Mouse (Mus musculus): ENCODE data around the gene Pheta2. TPM values are rescaled to one million over a fixed set of nuclear protein-coding genes. Genes with fewer than 3 reads are reported as not detected.
"Not testable (repeated sequence)": the region's sequence is repeated elsewhere in the genome, so short reads cannot be mapped to it uniquely, and the experiment has no call there.

Gene Pheta2
- polyA plus RNA-seq, 1 experiment from 2014 or later = 13.8 TPM

DNA sequence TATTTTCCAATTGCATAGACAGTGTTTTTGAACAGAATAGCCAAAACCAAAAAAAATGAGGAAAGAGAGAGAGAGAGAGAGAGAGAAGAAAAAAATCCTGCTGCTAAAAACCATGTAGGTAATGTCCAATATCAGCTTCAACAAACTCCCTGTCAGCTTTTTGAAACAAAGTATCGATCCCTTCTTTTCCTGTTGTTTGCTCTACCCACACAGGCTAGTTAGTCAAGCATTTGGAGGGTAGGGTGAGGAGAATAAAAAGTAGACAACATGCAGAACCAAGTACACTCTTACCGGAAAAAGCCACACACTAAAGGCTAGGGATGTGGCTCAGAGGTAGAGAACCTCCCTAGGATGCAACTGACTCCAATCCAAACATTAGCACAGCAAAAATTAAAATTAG is 47.0 kb downstream of the Pheta2 start:
- DNase-seq (no peak), ATAC-seq (ENCODE audit: insufficient read depth) (no peak)
- no peaks in the 10 kb centered on the region for H3K27me3 ChIP-seq (ENCODE audit: insufficient read depth, low read length)
- H3K4me1 ChIP-seq (ENCODE audit: insufficient read depth) = no peaks in the 10 kb centered on the region
- WGBS = 78% methylated on average over 2 of the region's 2 CpGs
- H3K4me2 ChIP-seq = no peak overlapping the region
- no peaks in the 10 kb centered on the region for H3K9me3 ChIP-seq (ENCODE audit: low read depth, low read length)
- H3K9ac ChIP-seq = no peak overlapping the region
- no peaks in the 10 kb centered on the region for H3K36me3 ChIP-seq (ENCODE audit: insufficient read depth)
- H3K4me3 ChIP-seq (ENCODE audit: low read depth, low read length) = no peak overlapping the region
- TF ChIP-seq CTCF (IDR thresholded peaks at IDR 0.05; ENCODE audit: low read depth) = no peak
- no peak overlapping the region for H3K27ac ChIP-seq (ENCODE audit: low read depth)

DNA sequence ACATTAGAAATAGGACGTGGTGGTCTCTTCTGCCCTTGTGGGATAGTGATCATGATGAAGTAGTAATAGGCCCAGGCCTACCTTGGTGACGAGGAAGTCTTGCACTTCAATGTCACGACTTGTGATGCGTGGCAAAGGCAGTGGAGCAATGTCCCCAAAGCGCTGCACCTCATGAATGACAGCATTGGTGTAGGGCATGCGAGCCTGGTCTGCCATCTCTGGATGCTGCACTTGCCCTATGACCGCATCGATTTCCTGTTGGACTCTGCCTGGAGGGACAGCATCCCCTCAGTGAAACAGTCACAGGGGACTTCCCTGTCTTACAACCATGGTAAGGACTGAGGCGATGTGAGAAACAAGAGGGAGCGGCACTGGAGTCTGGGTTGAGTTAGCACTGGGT is 51.2 kb downstream of the Pheta2 start:
- H3K27ac ChIP-seq (ENCODE audit: low read depth); ATAC-seq (ENCODE audit: insufficient read depth): not testable (repeated sequence)

DNA sequence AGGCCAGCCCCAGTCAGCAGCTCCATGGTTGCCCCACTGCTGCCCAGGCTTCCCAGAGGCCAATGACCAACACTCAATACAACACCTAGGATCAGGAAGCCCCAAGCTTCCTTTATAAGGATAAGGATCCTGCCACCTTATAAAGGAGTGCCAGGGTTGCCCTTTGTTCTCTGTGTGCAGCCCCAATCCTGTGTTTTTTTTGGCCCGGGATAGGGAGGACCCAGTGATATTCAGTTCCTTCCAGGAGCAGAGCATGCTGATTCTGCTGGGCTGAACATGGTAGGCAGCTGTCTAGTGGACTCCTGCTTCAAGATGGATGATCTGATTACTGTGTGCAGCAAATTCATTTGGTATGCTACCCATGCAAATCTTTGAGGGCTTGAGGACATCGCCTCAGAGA is 55.2 kb downstream of the Pheta2 start, which contains the start of gene Cyp2d11:
Gene Cyp2d11 (minus strand): TSS at position 101 of the 400 bp plus-strand sequence.
- not testable (repeated sequence) for H3K9ac ChIP-seq; H3K36me3 ChIP-seq (ENCODE audit: insufficient read depth); H3K4me2 ChIP-seq; H3K4me3 ChIP-seq (ENCODE audit: low read depth, low read length); H3K4me1 ChIP-seq (ENCODE audit: insufficient read depth); DNase-seq; H3K27ac ChIP-seq (ENCODE audit: low read depth); H3K27me3 ChIP-seq (ENCODE audit: insufficient read depth, low read length); H3K9me3 ChIP-seq (ENCODE audit: low read depth, low read length); ATAC-seq (ENCODE audit: insufficient read depth)
- 87% methylated on average over 2 of the region's 2 CpGs for WGBS

More for the DNA sequence above, 51.2 kb downstream of the Pheta2 start:
- not testable (repeated sequence) for H3K4me3 ChIP-seq (ENCODE audit: low read depth, low read length); H3K4me2 ChIP-seq; H3K4me1 ChIP-seq (ENCODE audit: insufficient read depth); H3K9ac ChIP-seq; H3K9me3 ChIP-seq (ENCODE audit: low read depth, low read length); H3K27me3 ChIP-seq (ENCODE audit: insufficient read depth, low read length); DNase-seq; H3K36me3 ChIP-seq (ENCODE audit: insufficient read depth)
- 87% methylated on average over 10 of the region's 10 CpGs for WGBS

Small RNAs within 50 kb of the gene (microRNA-seq; reads per million reads assigned to microRNA genes)
- gene Mir7684 (ENCODE audit: borderline number of aligned reads) = not detected

Other genes with a start within 250 kb of the Pheta2 start
- gene Ccdc134, start 211.0 kb upstream of the Pheta2 start, polyA plus RNA-seq (2014; fragmentation: Nextera tagmentation; extraction: Ambion mirVana) = 20.5 and 22.1 TPM in 2 replicates
- gene Srebf2, start 191.8 kb upstream of the Pheta2 start, polyA plus RNA-seq (2014; fragmentation: Nextera tagmentation; extraction: Ambion mirVana) = 107 and 114 TPM in 2 replicates
- 0.20 and 0.45 TPM in 2 replicates for gene Shisa8, start 126.1 kb upstream of the Pheta2 start, polyA plus RNA-seq (2014; fragmentation: Nextera tagmentation; extraction: Ambion mirVana)
- 0.22 TPM in 1 of 2 replicates, not detected in the other for gene Tnfrsf13c, start 114.6 kb upstream of the Pheta2 start, polyA plus RNA-seq (2014; fragmentation: Nextera tagmentation; extraction: Ambion mirVana)
- 86.9 and 88.1 TPM in 2 replicates for gene Cenpm, start 94.2 kb upstream of the Pheta2 start, polyA plus RNA-seq (2014; fragmentation: Nextera tagmentation; extraction: Ambion mirVana)
- not detected in 2 replicates for gene 1500009C09Rik, start 86.5 kb upstream of the Pheta2 start, polyA plus RNA-seq (2014; fragmentation: Nextera tagmentation; extraction: Ambion mirVana)
- gene Sept3, start 64.0 kb upstream of the Pheta2 start, polyA plus RNA-seq (2014; fragmentation: Nextera tagmentation; extraction: Ambion mirVana) = 8.1 and 8.7 TPM in 2 replicates
- 0.42 and 0.57 TPM in 2 replicates for gene Wbp2nl, start 40.0 kb upstream of the Pheta2 start, polyA plus RNA-seq (2014; fragmentation: Nextera tagmentation; extraction: Ambion mirVana)
- 40.3 and 45.9 TPM in 2 replicates for gene Naga, start within 50 bp of the Pheta2 start, polyA plus RNA-seq (2014; fragmentation: Nextera tagmentation; extraction: Ambion mirVana)
- gene Smdt1, start within 50 bp of the Pheta2 start, polyA plus RNA-seq (2014; fragmentation: Nextera tagmentation; extraction: Ambion mirVana) = 218 and 226 TPM in 2 replicates
- 289 and 322 TPM in 2 replicates for gene Ndufa6, start 15.4 kb downstream of the Pheta2 start, polyA plus RNA-seq (2014; fragmentation: Nextera tagmentation; extraction: Ambion mirVana)
- 4.1 and 5.5 TPM in 2 replicates for gene Cyp2d22, start 41.3 kb downstream of the Pheta2 start, polyA plus RNA-seq (2014; fragmentation: Nextera tagmentation; extraction: Ambion mirVana)
- not detected in 2 replicates for gene Cyp2d11, start 55.1 kb downstream of the Pheta2 start, polyA plus RNA-seq (2014; fragmentation: Nextera tagmentation; extraction: Ambion mirVana)
- not detected in 2 replicates for gene Cyp2d10, start 68.3 kb downstream of the Pheta2 start, polyA plus RNA-seq (2014; fragmentation: Nextera tagmentation; extraction: Ambion mirVana)
- not detected in 2 replicates for gene Cyp2d9, start 94.5 kb downstream of the Pheta2 start, polyA plus RNA-seq (2014; fragmentation: Nextera tagmentation; extraction: Ambion mirVana)
- not detected in 2 replicates for gene Cyp2d12, start 216.1 kb downstream of the Pheta2 start, polyA plus RNA-seq (2014; fragmentation: Nextera tagmentation; extraction: Ambion mirVana)

Data from lung, embryonic 14.5 days (tissue).